Mouse (Mus musculus) kidney, adult 2 months (tissue): ENCODE measurements around the gene Iqcj.

Source experiments
- CTCF ChIP-seq: fragments of 200-500 bp; conservative IDR thresholded peaks from 2 replicates; pipeline ENCODE4 v1.5.1; 2011; ENCODE audit warnings: low read depth, mild to moderate bottlenecking, control low read depth, low read length, moderate library complexity, mixed read lengths; ENCODE audit not compliant: insufficient read depth, insufficient read length
- POLR2A ChIP-seq: fragments of 200-500 bp; IDR thresholded peaks from one replicate; pipeline ENCODE4 v1.6.1; 2011; ENCODE audit warnings: low read depth, low read length, control low read depth

DNA sequence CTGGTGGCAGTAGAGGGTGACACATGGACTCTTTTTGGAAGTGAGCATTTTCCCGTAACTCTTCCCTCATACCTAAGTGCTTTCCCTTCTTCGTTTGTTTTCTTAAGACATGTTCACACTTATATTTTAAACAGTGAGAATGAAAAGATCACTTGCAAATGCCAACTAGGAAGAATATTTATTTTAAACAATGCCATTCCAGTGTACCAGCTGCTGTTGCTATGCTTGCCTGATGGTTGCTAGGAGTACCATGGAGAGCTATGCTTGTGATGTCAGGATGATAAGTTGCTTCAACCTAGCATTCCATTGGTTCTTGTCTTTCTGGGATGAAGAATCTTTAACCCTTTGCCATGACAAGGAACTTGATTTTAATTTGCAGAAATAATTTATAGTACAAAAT is 193.0 kb downstream of the Iqcj start:
- TF ChIP-seq POLR2A = no peak
- TF ChIP-seq CTCF = no peak
